ENCODE assay signal across 14 mouse cellular contexts in genomic region chr6:134504866-134505265, GRCm38 (mm10).
DNase-seq lines count a peak whose midpoint lies in the region; ATAC-seq and TF ChIP-seq lines count a peak whose summit lies in the region.
"Had no signal": no experiment of that assay in that cellular context is flagged by ENCODE, and none has a peak within 500 bp of the region (broad histone marks: within the 10 kb centered on the region; RNA-seq: fewer than 3 reads in every experiment).

No protein-coding gene starts in this region.

- H3K9ac ChIP-seq in intestine, embryonic 15.5 days, result no peak overlapping the region
- no peak overlapping the region for H3K9ac ChIP-seq in intestine, postnatal 0 days (ENCODE audit: low read depth, low read length)
- no peak overlapping the region for H3K9ac ChIP-seq in embryonic facial prominence, embryonic 11.5 days (replicated peaks; ENCODE audit: low read length)
- H3K9ac ChIP-seq in liver, embryonic 16.5 days (ENCODE audit: low read depth, low read length), result no peak overlapping the region

- peaks cover 3% of the 10 kb centered on the region for H3K4me1 ChIP-seq in intestine, embryonic 15.5 days (replicated peaks)
- no peaks in the 10 kb centered on the region for H3K4me1 ChIP-seq in intestine, postnatal 0 days (replicated peaks; ENCODE audit: control insufficient read depth, insufficient read depth, low read length)
- H3K4me1 ChIP-seq in embryonic facial prominence, embryonic 11.5 days (ENCODE audit: control insufficient read depth, insufficient read depth, low read length), result peaks cover 2% of the 10 kb centered on the region; the same call in 1 of the 2 replicates
- H3K4me1 ChIP-seq in liver, embryonic 16.5 days (ENCODE audit: control insufficient read depth, low read depth, low read length), result no peaks in the 10 kb centered on the region

- H3K27ac ChIP-seq in intestine, embryonic 15.5 days, result no peak overlapping the region
- no peak overlapping the region for H3K27ac ChIP-seq in intestine, postnatal 0 days (ENCODE audit: low read depth, low read length)
- H3K27ac ChIP-seq in embryonic facial prominence, embryonic 11.5 days (replicated peaks; ENCODE audit: low read depth, low read length), result no peak overlapping the region; the same call in 1 of the 2 replicates
- no peak overlapping the region; the same call in 1 of the 2 replicates for H3K27ac ChIP-seq in liver, embryonic 16.5 days (ENCODE audit: low read length)
- H3K27ac ChIP-seq: left cerebral cortex, adult 2 months had no signal

- H3K4me2 ChIP-seq in intestine, embryonic 15.5 days (replicated peaks), result no peak overlapping the region
- H3K4me2 ChIP-seq in intestine, postnatal 0 days (replicated peaks; ENCODE audit: low read depth), result no peak overlapping the region
- H3K4me2 ChIP-seq in embryonic facial prominence, embryonic 11.5 days (ENCODE audit: low read depth, low read length), result no peak overlapping the region
- H3K4me2 ChIP-seq in liver, embryonic 16.5 days (ENCODE audit: low read depth, low read length), result no peak overlapping the region

- TF ChIP-seq CTCF in intestine, postnatal 0 days (IDR thresholded peaks at IDR 0.05; ENCODE audit: low read depth), result no peak

- peak; percentile 82 for DNase-seq in embryonic facial prominence, embryonic 11.5 days (ENCODE audit: low spot score)
- peak; percentile 36 to 43 for DNase-seq in heart, postnatal 10 days
- no peak for DNase-seq in adrenal gland, postnatal 4 days (ENCODE audit: low spot score in 2 of 2)
- no peak for DNase-seq in left cerebral cortex, postnatal 4 days
- DNase-seq: adrenal gland, adult 2 months; gastrocnemius, postnatal 14 days; lung, postnatal 14 days; right cerebral cortex, postnatal 4 days had no signal

- H3K9me3 ChIP-seq in intestine, embryonic 15.5 days, result no peaks in the 10 kb centered on the region
- no peaks in the 10 kb centered on the region for H3K9me3 ChIP-seq in intestine, postnatal 0 days (ENCODE audit: control insufficient read depth)
- H3K9me3 ChIP-seq in embryonic facial prominence, embryonic 11.5 days (replicated peaks; ENCODE audit: control insufficient read depth, low read length), result no peaks in the 10 kb centered on the region
- H3K9me3 ChIP-seq in liver, embryonic 16.5 days (replicated peaks; ENCODE audit: control insufficient read depth, low read length), result no peaks in the 10 kb centered on the region

- intact Hi-C loops in heart, postnatal 10 days (cut with DNase I), result no loop called here
- intact Hi-C loops in left cerebral cortex, postnatal 4 days (cut with DNase I), result no loop called here

- WGBS in intestine, embryonic 15.5 days, result 38% methylated on average over 4 of the region's 4 CpGs
- 29% methylated on average over 4 of the region's 4 CpGs for WGBS in intestine, postnatal 0 days
- WGBS in embryonic facial prominence, embryonic 11.5 days, result 24% methylated on average over 4 of the region's 4 CpGs
- WGBS in liver, embryonic 16.5 days (ENCODE audit: insufficient replicate concordance), result 55% methylated on average over 4 of the region's 4 CpGs

- no peak overlapping the region for H3K4me3 ChIP-seq in intestine, embryonic 15.5 days (replicated peaks)
- H3K4me3 ChIP-seq in intestine, postnatal 0 days (ENCODE audit: low read depth, low read length), result no peak overlapping the region
- H3K4me3 ChIP-seq in embryonic facial prominence, embryonic 11.5 days (ENCODE audit: low read depth, low read length), result no peak overlapping the region
- no peak overlapping the region for H3K4me3 ChIP-seq in liver, embryonic 16.5 days (ENCODE audit: low read depth, low read length)
- H3K4me3 ChIP-seq: left cerebral cortex, adult 2 months had no signal

- peak; percentile 57 for ATAC-seq in intestine, embryonic 15.5 days
- ATAC-seq in intestine, postnatal 0 days, result no peak
- ATAC-seq in embryonic facial prominence, embryonic 11.5 days (replicated peaks; ENCODE audit: insufficient number of reproducible peaks, low FRiP score, low TSS enrichment, low read depth), result peak; percentile 64; the same call in 1 of the 2 replicates
- ATAC-seq in liver, embryonic 16.5 days (ENCODE audit: low read depth), result peak; percentile 94
- ATAC-seq: forebrain, embryonic 14.5 days had no signal

- H3K27me3 ChIP-seq in intestine, embryonic 15.5 days (replicated peaks), result no peaks in the 10 kb centered on the region
- no peaks in the 10 kb centered on the region for H3K27me3 ChIP-seq in intestine, postnatal 0 days (replicated peaks; ENCODE audit: control insufficient read depth, insufficient read depth, low read length)
- no peaks in the 10 kb centered on the region for H3K27me3 ChIP-seq in embryonic facial prominence, embryonic 11.5 days (ENCODE audit: control insufficient read depth, insufficient read depth, low read length)
- H3K27me3 ChIP-seq in liver, embryonic 16.5 days (ENCODE audit: control insufficient read depth, insufficient read depth, low read depth, low read length), result no peaks in the 10 kb centered on the region
- H3K27me3 ChIP-seq: CH12.LX had no signal

- H3K36me3 ChIP-seq in intestine, embryonic 15.5 days, result peaks cover 10% of the 10 kb centered on the region; the same call in 1 of the 2 replicates
- H3K36me3 ChIP-seq in intestine, postnatal 0 days (ENCODE audit: control insufficient read depth, insufficient read depth), result peaks cover 24% of the 10 kb centered on the region
- H3K36me3 ChIP-seq in embryonic facial prominence, embryonic 11.5 days (replicated peaks; ENCODE audit: control insufficient read depth, insufficient read depth, low read depth, low read length), result no peaks in the 10 kb centered on the region; the same call in 1 of the 2 replicates
- H3K36me3 ChIP-seq in liver, embryonic 16.5 days (ENCODE audit: control insufficient read depth, insufficient read depth), result peaks cover 6% of the 10 kb centered on the region

Comparison
In these comparisons a context has a peak if more than half of its experiments do, and no peak if none do; other contexts are left out.
1. DNase-seq: peak in embryonic facial prominence, embryonic 11.5 days (single experiment) and heart, postnatal 10 days (2 of 2); none in adrenal gland, postnatal 4 days (0 of 2) and left cerebral cortex, postnatal 4 days (single experiment).